ENCODE assay signal across 11 mouse cellular contexts in genomic region chr2:133553911-133554285, GRCm38 (mm10). TPM values are rescaled to one million over a fixed set of nuclear protein-coding genes. Genes with fewer than 3 reads are reported as not detected.
A peak's percentile ranks its signal among the peaks of the same experiment; 100 is the strongest.
DNase-seq lines count a peak whose midpoint lies in the region; ATAC-seq and TF ChIP-seq lines count a peak whose summit lies in the region.
"Had no signal": no experiment of that assay in that cellular context is flagged by ENCODE, and none has a peak within 500 bp of the region (broad histone marks: within the 10 kb centered on the region; RNA-seq: fewer than 3 reads in every experiment).

No protein-coding gene starts in this region.

- no peak for TF ChIP-seq POLR2A in thymus, adult 2 months (IDR thresholded peaks at IDR 0.05; ENCODE audit: control insufficient read depth, extremely low read depth, insufficient read depth, low read length, poor library complexity)

- H3K27ac ChIP-seq in kidney, embryonic 16.5 days (ENCODE audit: low read length): no peak overlapping the region
- 0 out of 2 replicates have a peak overlapping the region, but pooled peaks have one; percentile 29 for H3K27ac ChIP-seq in embryonic facial prominence, embryonic 14.5 days (replicated peaks; ENCODE audit: low read depth, low read length)
- no peak overlapping the region for H3K27ac ChIP-seq in hindbrain, postnatal 0 days
- H3K27ac ChIP-seq in midbrain, embryonic 16.5 days (ENCODE audit: low read length): no peak overlapping the region
- H3K27ac ChIP-seq in thymus, adult 2 months (ENCODE audit: control insufficient read depth, insufficient read depth, low read length): no peak overlapping the region

- no peak for ATAC-seq in kidney, embryonic 16.5 days (ENCODE audit: low FRiP score, low TSS enrichment)
- no peak for ATAC-seq in embryonic facial prominence, embryonic 14.5 days (ENCODE audit: low read depth)
- ATAC-seq in hindbrain, postnatal 0 days: no peak
- ATAC-seq in midbrain, embryonic 16.5 days: no peak
- ATAC-seq in monocyte, adult 5-6 weeks (replicated peaks; ENCODE audit: insufficient number of reproducible peaks, low FRiP score, low TSS enrichment, poor library complexity, severe bottlenecking): no peak

- H3K4me3 ChIP-seq in kidney, embryonic 16.5 days (ENCODE audit: low read length): peak overlapping the region; percentile 61
- peak overlapping the region; percentile 78 for H3K4me3 ChIP-seq in embryonic facial prominence, embryonic 14.5 days (ENCODE audit: low read depth, low read length)
- peak overlapping the region; percentile 60 for H3K4me3 ChIP-seq in hindbrain, postnatal 0 days (ENCODE audit: low read length)
- H3K4me3 ChIP-seq in midbrain, embryonic 16.5 days (ENCODE audit: low read depth, low read length): peak overlapping the region; percentile 73
- no peak overlapping the region for H3K4me3 ChIP-seq in thymus, adult 2 months (ENCODE audit: control insufficient read depth, insufficient read depth, low read length)

- H3K4me2 ChIP-seq in kidney, embryonic 16.5 days (replicated peaks; ENCODE audit: low read depth, low read length): peak overlapping the region; percentile 83
- peak overlapping the region; percentile 83 for H3K4me2 ChIP-seq in embryonic facial prominence, embryonic 14.5 days (ENCODE audit: low read depth, low read length)
- H3K4me2 ChIP-seq in hindbrain, postnatal 0 days (ENCODE audit: low read depth, low read length): peak overlapping the region; percentile 91
- H3K4me2 ChIP-seq in midbrain, embryonic 16.5 days (ENCODE audit: low read length): peak overlapping the region; percentile 96

- no peaks in the 10 kb centered on the region for H3K36me3 ChIP-seq in kidney, embryonic 16.5 days (ENCODE audit: insufficient read depth, low read length)
- H3K36me3 ChIP-seq in embryonic facial prominence, embryonic 14.5 days (ENCODE audit: control insufficient read depth, insufficient read depth, low read length): 0 out of 2 replicates have a peak, but pooled peaks cover 5% of the 10 kb centered on the region
- H3K36me3 ChIP-seq in hindbrain, postnatal 0 days (ENCODE audit: insufficient read depth, low read length): no peaks in the 10 kb centered on the region
- H3K36me3 ChIP-seq in midbrain, embryonic 16.5 days (ENCODE audit: control insufficient read depth, insufficient read depth, low read length): no peaks in the 10 kb centered on the region
- no peaks in the 10 kb centered on the region for H3K36me3 ChIP-seq in thymus, adult 2 months (ENCODE audit: control insufficient read depth, insufficient read depth, low read length)
- H3K36me3 ChIP-seq: G1E had no signal

- H3K9ac ChIP-seq in kidney, embryonic 16.5 days (replicated peaks; ENCODE audit: low read length): peak overlapping the region; percentile 68
- H3K9ac ChIP-seq in embryonic facial prominence, embryonic 14.5 days (ENCODE audit: low read depth, low read length): peak overlapping the region; percentile 80
- H3K9ac ChIP-seq in hindbrain, postnatal 0 days (replicated peaks; ENCODE audit: low read length): 0 out of 2 replicates have a peak overlapping the region, but pooled peaks have one; percentile 10
- H3K9ac ChIP-seq in midbrain, embryonic 16.5 days (ENCODE audit: low read depth, low read length): peak overlapping the region; percentile 62

- WGBS in kidney, embryonic 16.5 days: 37% methylated on average over 9 of the region's 9 CpGs
- 16% methylated on average over 9 of the region's 9 CpGs for WGBS in embryonic facial prominence, embryonic 14.5 days
- 33% methylated on average over 9 of the region's 9 CpGs for WGBS in hindbrain, postnatal 0 days
- 37% methylated on average over 9 of the region's 9 CpGs for WGBS in midbrain, embryonic 16.5 days
- WGBS in thymus, adult 2 months: 47% methylated on average over 9 of the region's 9 CpGs

- no peak for TF ChIP-seq CTCF in hindbrain, postnatal 0 days (IDR thresholded peaks at IDR 0.05; ENCODE audit: low read depth)
- TF ChIP-seq CTCF in thymus, adult 2 months (IDR thresholded peaks at IDR 0.05; ENCODE audit: borderline replicate concordance, control insufficient read depth, extremely low read depth, insufficient read depth, low read length, poor library complexity): no peak

- H3K9me3 ChIP-seq in kidney, embryonic 16.5 days (ENCODE audit: low read length): no peaks in the 10 kb centered on the region
- H3K9me3 ChIP-seq in embryonic facial prominence, embryonic 14.5 days (ENCODE audit: control insufficient read depth, low read length): no peaks in the 10 kb centered on the region
- no peaks in the 10 kb centered on the region for H3K9me3 ChIP-seq in hindbrain, postnatal 0 days (ENCODE audit: low read length)
- no peaks in the 10 kb centered on the region for H3K9me3 ChIP-seq in midbrain, embryonic 16.5 days (replicated peaks; ENCODE audit: control insufficient read depth, low read length, poor library complexity, severe bottlenecking)

- no peak for DNase-seq in kidney, postnatal 4 days
- no peak for DNase-seq in embryonic facial prominence, embryonic 14.5 days (ENCODE audit: low spot score)
- DNase-seq in hindbrain, postnatal 0 days (ENCODE audit: low spot score): no peak
- DNase-seq in thymus, adult 2 months: no peak
- no peak for DNase-seq in gastrocnemius, adult 8-10 months (ENCODE audit: low spot score in 2 of 2)
- DNase-seq: cerebellum, adult 9-11 months; right cerebral cortex, postnatal 25 days had no signal

- peaks cover 22% of the 10 kb centered on the region for H3K27me3 ChIP-seq in kidney, embryonic 16.5 days (ENCODE audit: insufficient read depth, low read length)
- peaks cover 21% of the 10 kb centered on the region for H3K27me3 ChIP-seq in embryonic facial prominence, embryonic 14.5 days (replicated peaks; ENCODE audit: control insufficient read depth, insufficient read depth, low read length)
- H3K27me3 ChIP-seq in hindbrain, postnatal 0 days (ENCODE audit: insufficient read depth, low read length): peaks cover 26% of the 10 kb centered on the region
- H3K27me3 ChIP-seq in midbrain, embryonic 16.5 days (ENCODE audit: control insufficient read depth, insufficient read depth, low read depth, low read length): peaks cover 29% of the 10 kb centered on the region
- peaks cover 5% of the 10 kb centered on the region for H3K27me3 ChIP-seq in thymus, adult 2 months (ENCODE audit: control insufficient read depth, insufficient read depth, low read length)

- peaks cover 16% of the 10 kb centered on the region for H3K4me1 ChIP-seq in kidney, embryonic 16.5 days (ENCODE audit: insufficient read depth, low read length)
- no peaks in the 10 kb centered on the region for H3K4me1 ChIP-seq in embryonic facial prominence, embryonic 14.5 days (ENCODE audit: control insufficient read depth, insufficient read depth, low read length)
- peaks cover 8% of the 10 kb centered on the region; the same call in 1 of the 2 replicates for H3K4me1 ChIP-seq in hindbrain, postnatal 0 days (ENCODE audit: insufficient read depth, low read length)
- peaks cover 10% of the 10 kb centered on the region; the same call in 1 of the 2 replicates for H3K4me1 ChIP-seq in midbrain, embryonic 16.5 days (ENCODE audit: control insufficient read depth, insufficient read depth, low read length)
- H3K4me1 ChIP-seq in thymus, adult 2 months (replicated peaks; ENCODE audit: control insufficient read depth, insufficient read depth, low read length): no peaks in the 10 kb centered on the region; the same call in 1 of the 2 replicates

RNA-seq across cellular contexts. Expression of gene Bmp2, which starts 1.9 kb away (rescaled TPM):
- polyA plus RNA-seq in kidney, embryonic 16.5 days (2015; fragmentation: Nextera tagmentation; extraction: Ambion mirVana): 8.8 and 10.0 TPM in 2 replicates
- polyA plus RNA-seq in embryonic facial prominence, embryonic 14.5 days (2014; fragmentation: Nextera tagmentation; extraction: Ambion mirVana): 11.2 and 12.2 TPM in 2 replicates
- total RNA-seq in hindbrain, postnatal 0 days (2014; rRNA removed): 3.0 and 3.1 TPM in 2 replicates
- polyA plus RNA-seq in hindbrain, postnatal 0 days (2015; fragmentation: Nextera tagmentation; extraction: Ambion mirVana): 2.0 and 2.1 TPM in 2 replicates
- polyA plus RNA-seq in midbrain, embryonic 16.5 days (2015; fragmentation: Nextera tagmentation; extraction: Ambion mirVana): 3.2 and 3.6 TPM in 2 replicates
- polyA plus RNA-seq in thymus, adult 2 months (2012; rRNA removed): 1.3 and 1.5 TPM in 2 replicates
- 1 to 10 TPM in 3 of 4 experiments, under 1 TPM in 1; 0.56 to 1.8 (median 1.3) TPM for total RNA-seq in gastrocnemius, adult 8-10 months (2022)
- total RNA-seq in monocyte, adult 5-6 weeks (2017): not detected in 3 replicates
- polyA plus RNA-seq: G1E had no signal

Comparison
In these comparisons a context has a peak if more than half of its experiments do, and no peak if none do; other contexts are left out.
1. H3K9ac ChIP-seq: peak in every context shown above with its lines; median percentile 80 in embryonic facial prominence, embryonic 14.5 days; 68 in kidney, embryonic 16.5 days; 62 in midbrain, embryonic 16.5 days; 10 in hindbrain, postnatal 0 days.